Mouse (Mus musculus) heart, embryonic 15.5 days (tissue): ENCODE measurements around the gene Eef1akmt3. TPM values are rescaled to one million over a fixed set of nuclear protein-coding genes. Genes with fewer than 3 reads are reported as not detected.

Source experiments
- ATAC-seq: fragments of 200-750 bp; cut with Nextera tagmentation; replicated peaks from 2 replicates; pipeline ENCODE4 v1.8.0; 2017; ENCODE audit warnings: low read depth, moderate TSS enrichment; ENCODE audit not compliant: insufficient number of reproducible peaks, insufficient read depth, low FRiP score
- H3K27ac ChIP-seq: fragments of 300-500 bp; sonication (generic); 2 replicates; pipeline ENCODE4 v1.5.1; 2015; ENCODE audit warnings: mild to moderate bottlenecking, inconsistent platforms
- H3K27me3 ChIP-seq: fragments of 300-500 bp; sonication (generic); 2 replicates; pipeline ENCODE4 v1.6.1; 2015; ENCODE audit warnings: inconsistent platforms
- H3K36me3 ChIP-seq: fragments of 300-500 bp; sonication (generic); 2 replicates; pipeline ENCODE4 v1.6.1; 2015; ENCODE audit warnings: mild to moderate bottlenecking, inconsistent platforms
- H3K4me1 ChIP-seq: fragments of 300-500 bp; sonication (generic); replicated peaks from 2 replicates; pipeline ENCODE4 v1.6.1; 2015; ENCODE audit warnings: inconsistent platforms
- H3K4me2 ChIP-seq: fragments of 300-500 bp; sonication (generic); 2 replicates; pipeline ENCODE4 v1.6.1; 2015; ENCODE audit warnings: inconsistent platforms, mild to moderate bottlenecking, moderate library complexity
- H3K4me3 ChIP-seq: fragments of 300-500 bp; sonication (generic); 2 replicates; pipeline ENCODE4 v1.5.1; 2015; ENCODE audit warnings: mild to moderate bottlenecking, inconsistent platforms
- H3K9ac ChIP-seq: fragments of 300-500 bp; sonication (generic); 2 replicates; pipeline ENCODE4 v1.6.1; 2015; ENCODE audit warnings: mild to moderate bottlenecking, inconsistent platforms
- H3K9me3 ChIP-seq: fragments of 300-500 bp; sonication (generic); replicated peaks from 2 replicates; pipeline ENCODE4 v1.6.1; 2016; ENCODE audit warnings: inconsistent platforms
- WGBS: fragments of 180-500 bp; shearing (Covaris S2); methylation state at CpG from one replicate; pipeline ENCODE4 v1.1.7; 2015; ENCODE audit warnings: mixed read lengths; 5-methylcytosine and 5-hydroxymethylcytosine counted together
- microRNA counts: library from miRNA; unstranded; fragments of <30 nt; microRNA quantifications from one replicate; lab custom pipeline; 2016
- microRNA-seq: library from miRNA; unstranded; fragments of <30 nt; microRNA quantifications from one replicate; pipeline ENCODE4, GENCODE M21; 2016
- polyA plus RNA-seq: library from polyadenylated mRNA; unstranded; fragments of >200 nt; fragmentation: Nextera tagmentation; extraction: Ambion mirVana; gene quantifications from 2 replicates; pipeline ENCODE4 v1.2.1, GENCODE M21; 2015

Gene Eef1akmt3
- polyA plus RNA-seq, 1 experiment from 2014 or later, result 0.42 TPM

DNA sequence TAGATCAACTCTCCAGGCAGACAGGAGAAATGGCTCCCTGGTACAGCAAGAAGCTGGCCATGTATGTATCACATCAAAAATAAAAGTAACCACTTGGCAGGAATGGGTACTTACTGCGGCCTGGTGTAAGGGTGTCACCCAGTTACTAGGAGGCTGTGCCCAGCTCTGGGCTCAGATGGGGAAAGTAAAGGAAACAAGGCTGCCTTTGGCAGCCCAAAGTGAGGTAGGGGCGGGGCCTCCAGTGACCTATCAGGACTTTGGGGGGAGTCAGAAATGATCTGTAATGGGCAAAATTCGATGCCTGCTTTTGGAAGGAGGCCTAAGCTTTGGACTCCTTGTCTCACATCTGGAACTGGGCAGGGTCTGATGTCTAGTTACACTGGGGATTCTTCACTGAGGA, 59.6 kb downstream of the Eef1akmt3 start:
- H3K27me3 ChIP-seq, result no peaks in the 10 kb centered on the region
- H3K27ac ChIP-seq, result peak overlapping the region; percentile 91
- H3K4me2 ChIP-seq, result peak overlapping the region; percentile 93
- H3K9ac ChIP-seq, result peak overlapping the region; percentile 67
- H3K4me3 ChIP-seq, result peak overlapping the region; percentile 90
- H3K36me3 ChIP-seq, result no peaks in the 10 kb centered on the region
- WGBS, result 54% methylated on average over 3 of the region's 3 CpGs
- no peaks in the 10 kb centered on the region for H3K9me3 ChIP-seq
- H3K4me1 ChIP-seq, result peaks cover 76% of the 10 kb centered on the region
- no peak for ATAC-seq

MicroRNA genes within 50 kb of the gene (microRNA counts, 519-probe panel; counts per million panel counts)
- microRNA mmu-miR-26a (lab: Ali Mortazavi, UCI) (2,644 counts per million, percentile 60 among the panel's probes with 10 or more counts), microRNA mmu-miR-546 (lab: Ali Mortazavi, UCI) (not detected)

Small RNA genes within 50 kb of the gene (microRNA-seq; reads per million reads assigned to microRNA genes)
- gene Mir26a-2 (33.6 reads per million, percentile 37 among the genes with 10 or more reads in this experiment), gene Mir546 (0.63 reads per million)

Other genes starting within 250 kb of the Eef1akmt3 start
- gene Atp23, start 140.2 kb downstream of the Eef1akmt3 start, polyA plus RNA-seq, result 9.1 and 9.8 TPM in 2 replicates
- gene Ctdsp2, start 62.8 kb downstream of the Eef1akmt3 start, polyA plus RNA-seq, result 35.0 and 47.8 TPM in 2 replicates
- gene Avil, start 40.8 kb downstream of the Eef1akmt3 start, polyA plus RNA-seq, result 0.23 and 0.55 TPM in 2 replicates
- gene Tsfm, start 10.7 kb downstream of the Eef1akmt3 start, polyA plus RNA-seq, result 81.9 and 86.0 TPM in 2 replicates
- 27.7 and 32.0 TPM in 2 replicates for gene Mettl1, start 99 bp downstream of the Eef1akmt3 start, polyA plus RNA-seq
- 0.08 and 0.13 TPM in 2 replicates for gene Cyp27b1, start 6.7 kb upstream of the Eef1akmt3 start, polyA plus RNA-seq
- 0.13 and 0.25 TPM in 2 replicates for gene March9, start 18.7 kb upstream of the Eef1akmt3 start, polyA plus RNA-seq
- 718 and 864 TPM in 2 replicates for gene Cdk4, start 22.0 kb upstream of the Eef1akmt3 start, polyA plus RNA-seq
- gene Tspan31, start 28.8 kb upstream of the Eef1akmt3 start, polyA plus RNA-seq, result 100 and 119 TPM in 2 replicates
- 0.62 TPM in 1 of 2 replicates, not detected in the other for gene Agap2, start 33.8 kb upstream of the Eef1akmt3 start, polyA plus RNA-seq
- 48.5 and 61.8 TPM in 2 replicates for gene Os9, start 79.6 kb upstream of the Eef1akmt3 start, polyA plus RNA-seq
- gene B4galnt1, start 123.7 kb upstream of the Eef1akmt3 start, polyA plus RNA-seq, result 1.5 and 5.7 TPM in 2 replicates
- gene Slc26a10, start 139.1 kb upstream of the Eef1akmt3 start, polyA plus RNA-seq, result 15.6 and 16.7 TPM in 2 replicates
- 24.7 and 32.5 TPM in 2 replicates for gene Arhgef25, start 148.6 kb upstream of the Eef1akmt3 start, polyA plus RNA-seq
- 63.5 and 86.0 TPM in 2 replicates for gene Dtx3, start 154.2 kb upstream of the Eef1akmt3 start, polyA plus RNA-seq
- gene Pip4k2c, start 170.1 kb upstream of the Eef1akmt3 start, polyA plus RNA-seq, result 23.2 and 27.0 TPM in 2 replicates
- 0.35 and 2.3 TPM in 2 replicates for gene Kif5a, start 221.8 kb upstream of the Eef1akmt3 start, polyA plus RNA-seq
- 127 and 152 TPM in 2 replicates for gene Dctn2, start 224.9 kb upstream of the Eef1akmt3 start, polyA plus RNA-seq
- gene Mbd6, start 247.5 kb upstream of the Eef1akmt3 start, polyA plus RNA-seq, result 10.6 and 15.7 TPM in 2 replicates